Mouse (Mus musculus) MEL (cell line): Measurements from ENCODE around the gene Parva. TPM values are rescaled to one million over a fixed set of nuclear protein-coding genes. Genes with fewer than 3 reads are reported as not detected.

ENCODE experiments used
- DNase-seq: peaks from one replicate; pipeline ENCODE4 v3.0.0; 2011; ENCODE audit warnings: low read depth, low spot score
- H3K27ac ChIP-seq: 2 replicates; pipeline ENCODE4 v1.5.1; 2012; ENCODE audit warnings: low read depth, mild to moderate bottlenecking, control low read depth, low read length, moderate library complexity; ENCODE audit not compliant: control insufficient read depth
- H3K27me3 ChIP-seq, 2 experiments: fragments of 150-350 bp in 1 of 2; sonication (generic) in 1 of 2; 2 replicates each; pipeline ENCODE4 v1.6.1; 2012; ENCODE audit warnings: low read length in 2 of 2, mild to moderate bottlenecking in 2 of 2, improper control_type of control experiment in 1 of 2, moderate library complexity in 1 of 2; ENCODE audit not compliant: insufficient read depth in 2 of 2, control insufficient read depth in 1 of 2
- H3K36me3 ChIP-seq, 2 experiments: 2 replicates each; pipeline ENCODE4 v1.6.1; 2012 to 2014; ENCODE audit warnings: low read length in 2 of 2, improper control_type of control experiment in 1 of 2, inconsistent platforms in 1 of 2, mild to moderate bottlenecking in 1 of 2; ENCODE audit not compliant: insufficient read depth in 2 of 2, control insufficient read depth in 1 of 2
- H3K4me1 ChIP-seq, 2 experiments: fragments of 150-350 bp in 1 of 2; sonication (generic) in 1 of 2; 2 replicates each; pipeline ENCODE4 v1.6.1; 2012; ENCODE audit warnings: low read length in 2 of 2, improper control_type of control experiment in 1 of 2, mild to moderate bottlenecking in 1 of 2; ENCODE audit not compliant: insufficient read depth in 2 of 2, control insufficient read depth in 1 of 2
- H3K4me3 ChIP-seq, 2 experiments: fragments of 150-350 bp in 1 of 2; sonication (generic) in 1 of 2; 2 replicates each; pipeline ENCODE4 v1.5.1; 2012; ENCODE audit warnings: low read depth in 2 of 2, low read length in 2 of 2, mild to moderate bottlenecking in 2 of 2, moderate library complexity in 2 of 2, control low read depth in 1 of 2, improper control_type of control experiment in 1 of 2; ENCODE audit not compliant: control insufficient read depth in 1 of 2, insufficient read depth in 1 of 2
- H3K79me2 ChIP-seq: 2 replicates; pipeline ENCODE4 v1.6.1; 2012; ENCODE audit warnings: mild to moderate bottlenecking, low read length, moderate library complexity; ENCODE audit not compliant: control insufficient read depth, poor library complexity, insufficient read depth
- H3K9ac ChIP-seq: 2 replicates; pipeline ENCODE4 v1.6.1; 2012; ENCODE audit warnings: low read depth, mild to moderate bottlenecking, control low read depth, low read length, moderate library complexity; ENCODE audit not compliant: control insufficient read depth, poor library complexity, severe bottlenecking
- H3K9me3 ChIP-seq: fragments of 150-350 bp; sonication (generic); replicated peaks from 2 replicates; pipeline ENCODE4 v1.6.1; 2012; ENCODE audit warnings: mild to moderate bottlenecking, low read length, improper control_type of control experiment, moderate library complexity; ENCODE audit not compliant: insufficient read depth
- CHD1 ChIP-seq: IDR thresholded peaks from 2 replicates; pipeline ENCODE4 v1.6.1; 2012; ENCODE audit warnings: low read depth, mild to moderate bottlenecking, inconsistent platforms, low read length, improper control_type of control experiment
- CHD2 ChIP-seq: IDR thresholded peaks from 2 replicates; pipeline ENCODE4 v1.6.1; 2011; ENCODE audit warnings: low read length, improper control_type of control experiment
- CTCF ChIP-seq, 3 experiments: IDR thresholded peaks in 2 of 3; conservative IDR thresholded peaks in 1 of 3; 2 replicates each; pipeline ENCODE4 v1.5.1; 2011 to 2012; ENCODE audit warnings: low read length in 3 of 3, low read depth in 2 of 3, mild to moderate bottlenecking in 2 of 3, improper control_type of control experiment in 1 of 3, inconsistent platforms in 1 of 3, mixed read lengths in 1 of 3, moderate library complexity in 1 of 3; ENCODE audit not compliant: control insufficient read depth in 1 of 3, insufficient read depth in 1 of 3, poor library complexity in 1 of 3, severe bottlenecking in 1 of 3
- ELF1 ChIP-seq: IDR thresholded peaks from 2 replicates; pipeline ENCODE4 v1.6.1; 2014; ENCODE audit warnings: low read depth, mild to moderate bottlenecking, inconsistent platforms, low read length, improper control_type of control experiment, moderate library complexity
- EP300 ChIP-seq, 2 experiments: IDR thresholded peaks; 2 replicates each; pipeline ENCODE4 v1.6.1; 2011; ENCODE audit warnings: improper control_type of control experiment in 2 of 2, low read length in 2 of 2, low read depth in 1 of 2, mild to moderate bottlenecking in 1 of 2
- ETS1 ChIP-seq: IDR thresholded peaks from 2 replicates; pipeline ENCODE4 v1.6.1; 2012; ENCODE audit warnings: low read depth, mild to moderate bottlenecking, inconsistent platforms, low read length, improper control_type of control experiment, moderate library complexity
- GATA1 ChIP-seq: IDR thresholded peaks from 2 replicates; pipeline ENCODE4 v1.6.1; 2011; ENCODE audit warnings: low read depth, low read length, improper control_type of control experiment
- HCFC1 ChIP-seq: IDR thresholded peaks from 2 replicates; pipeline ENCODE4 v1.6.1; 2012; ENCODE audit warnings: low read depth, mild to moderate bottlenecking, inconsistent platforms, low read length, improper control_type of control experiment, moderate library complexity
- KAT2A ChIP-seq: conservative IDR thresholded peaks from 2 replicates; pipeline ENCODE4 v1.6.1; 2012; ENCODE audit warnings: low read depth, low read length, improper control_type of control experiment, inconsistent platforms
- MAFK ChIP-seq: IDR thresholded peaks from 2 replicates; pipeline ENCODE4 v1.6.1; 2011; ENCODE audit warnings: low read depth, mild to moderate bottlenecking, low read length, improper control_type of control experiment, borderline replicate concordance
- MAX ChIP-seq: IDR thresholded peaks from 2 replicates; pipeline ENCODE4 v1.6.1; 2011; ENCODE audit warnings: low read length, improper control_type of control experiment
- MXI1 ChIP-seq: IDR thresholded peaks from 2 replicates; pipeline ENCODE4 v1.6.1; 2011; ENCODE audit warnings: mild to moderate bottlenecking, low read depth, low read length, improper control_type of control experiment
- MYB ChIP-seq: IDR thresholded peaks from 2 replicates; pipeline ENCODE4 v1.6.1; 2011; ENCODE audit warnings: mild to moderate bottlenecking, low read depth, low read length, improper control_type of control experiment
- MYC ChIP-seq: IDR thresholded peaks from 2 replicates; pipeline ENCODE4 v1.6.1; 2011; ENCODE audit warnings: low read depth, mild to moderate bottlenecking, low read length, improper control_type of control experiment, moderate library complexity
- NELFE ChIP-seq: IDR thresholded peaks from 2 replicates; pipeline ENCODE4 v1.6.1; 2011; ENCODE audit warnings: low read depth, low read length, improper control_type of control experiment
- POLR2A ChIP-seq, 2 experiments: IDR thresholded peaks; 2 replicates each; pipeline ENCODE4 v1.6.1; 2011 to 2012; ENCODE audit warnings: low read length in 2 of 2, mild to moderate bottlenecking in 2 of 2, control low read depth in 1 of 2, improper control_type of control experiment in 1 of 2, low read depth in 1 of 2, moderate library complexity in 1 of 2; ENCODE audit not compliant: control insufficient read depth in 1 of 2, insufficient read depth in 1 of 2, poor library complexity in 1 of 2
- RAD21 ChIP-seq: IDR thresholded peaks from 2 replicates; pipeline ENCODE4 v1.6.1; 2011; ENCODE audit warnings: mild to moderate bottlenecking, low read depth, low read length, improper control_type of control experiment
- RCOR1 ChIP-seq: IDR thresholded peaks from 2 replicates; pipeline ENCODE4 v1.6.1; 2012; ENCODE audit warnings: low read depth, mild to moderate bottlenecking, inconsistent platforms, low read length, improper control_type of control experiment
- TAL1 ChIP-seq: IDR thresholded peaks from 2 replicates; pipeline ENCODE4 v1.6.1; 2012; ENCODE audit warnings: mild to moderate bottlenecking, inconsistent platforms, low read length, moderate library complexity, mixed read lengths
- UBTF ChIP-seq: IDR thresholded peaks from 2 replicates; pipeline ENCODE4 v1.6.1; 2012; ENCODE audit warnings: low read depth, mild to moderate bottlenecking, inconsistent platforms, low read length, improper control_type of control experiment, moderate library complexity, borderline replicate concordance; ENCODE audit not compliant: insufficient read depth
- USF2 ChIP-seq, 2 experiments: IDR thresholded peaks; 2 replicates each; pipeline ENCODE4 v1.6.1; 2011 to 2012; ENCODE audit warnings: improper control_type of control experiment in 2 of 2, low read length in 2 of 2, borderline replicate concordance in 1 of 2, inconsistent platforms in 1 of 2, low read depth in 1 of 2, mild to moderate bottlenecking in 1 of 2; ENCODE audit not compliant: insufficient read depth in 1 of 2
- ZKSCAN1 ChIP-seq: IDR thresholded peaks from 2 replicates; pipeline ENCODE4 v1.6.1; 2012; ENCODE audit warnings: low read depth, mild to moderate bottlenecking, inconsistent platforms, low read length, improper control_type of control experiment, moderate library complexity
- ZMIZ1 ChIP-seq: IDR thresholded peaks from 2 replicates; pipeline ENCODE4 v1.6.1; 2012; ENCODE audit warnings: low read depth, mild to moderate bottlenecking, inconsistent platforms, low read length, improper control_type of control experiment, moderate library complexity
- polyA plus RNA-seq, 2 experiments: library from polyadenylated mRNA; stranded (reverse) in 1 of 2; unstranded in 1 of 2; fragments of >175 nt in 1 of 2; fragments of >200 nt in 1 of 2; gene quantifications; 2 replicates each; pipeline versions ENCODE4 v1.2.1 to v1.2.4; 2012; ENCODE audit warnings: low replicate concordance in 2 of 2, low read depth in 1 of 2; ENCODE audit not compliant: insufficient read length in 2 of 2, insufficient read depth in 1 of 2, missing spikeins in 1 of 2
- total RNA-seq: library from RNA; depleted of rRNA; stranded (reverse); fragments of 300-350 nt; gene quantifications from 2 replicates; pipeline ENCODE4 v1.2.3, GENCODE M21; 2012

Parva gene
- total and polyA plus RNA-seq, 3 experiments, result not detected

DNA sequence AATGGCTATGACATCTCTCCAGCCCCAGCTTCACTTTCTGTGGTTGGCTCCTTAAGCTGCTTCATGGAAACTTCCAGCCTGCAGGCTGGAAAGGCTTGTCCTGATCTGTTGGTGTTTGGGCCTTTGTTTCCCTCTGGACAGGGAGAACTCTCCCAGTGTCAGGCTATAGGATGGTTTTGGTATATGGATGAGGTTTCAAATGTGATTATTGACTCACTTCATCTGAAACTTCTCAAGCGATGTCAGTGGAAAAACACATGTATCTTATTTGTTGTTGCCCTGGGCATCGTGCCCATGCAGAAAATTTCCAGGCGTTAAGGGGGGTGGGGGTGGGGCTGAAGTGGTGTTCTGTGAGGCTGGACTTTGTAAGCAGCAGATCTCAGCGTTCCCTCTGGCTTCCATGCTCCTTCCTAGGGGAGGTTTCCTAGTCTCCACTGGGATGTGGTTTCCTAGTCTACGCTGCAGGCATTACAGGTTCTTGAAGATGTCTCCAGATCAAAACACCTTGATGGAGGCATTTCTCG lies 155.6 kb downstream of the Parva start:
- Histone ChIP-seq H3K9me3 (no peaks in the 10 kb centered on the region), H3K27me3 (no peaks in the 10 kb centered on the region), H3K4me3 (no peak overlapping the region), H3K79me2 (no peaks in the 10 kb centered on the region), H3K4me1 (no peaks in the 10 kb centered on the region), H3K36me3 (no peaks in the 10 kb centered on the region), H3K9ac (no peak overlapping the region), H3K27ac (no peak overlapping the region)
- DNase-seq, result no peak
- no peak for TF ChIP-seq RAD21
- TF ChIP-seq GATA1, result no peak
- no peak for TF ChIP-seq NELFE
- no peak for TF ChIP-seq MYC
- TF ChIP-seq KAT2A, result no peak
- TF ChIP-seq ELF1, result no peak
- no peak for TF ChIP-seq MXI1
- no peak for TF ChIP-seq ETS1
- TF ChIP-seq ZMIZ1, result no peak
- no peak for TF ChIP-seq CTCF (IDR thresholded peaks at IDR 0.05 in 2 of 3, conservative IDR thresholded peaks at IDR 0.05 in 1 of 3; ENCODE audit: control insufficient read depth in 1 of 3, insufficient read depth in 1 of 3, low read depth in 2 of 3, low read length in 3 of 3, poor library complexity in 1 of 3, severe bottlenecking in 1 of 3)
- TF ChIP-seq MAX, result no peak
- no peak for TF ChIP-seq CHD2
- no peak for TF ChIP-seq HCFC1
- TF ChIP-seq EP300 (IDR thresholded peaks at IDR 0.05; ENCODE audit: low read depth in 1 of 2, low read length in 2 of 2), result no peak
- TF ChIP-seq MYB, result no peak
- no peak for TF ChIP-seq UBTF
- no peak for TF ChIP-seq USF2 (IDR thresholded peaks at IDR 0.05; ENCODE audit: borderline replicate concordance in 1 of 2, insufficient read depth in 1 of 2, low read depth in 1 of 2, low read length in 2 of 2)

DNA sequence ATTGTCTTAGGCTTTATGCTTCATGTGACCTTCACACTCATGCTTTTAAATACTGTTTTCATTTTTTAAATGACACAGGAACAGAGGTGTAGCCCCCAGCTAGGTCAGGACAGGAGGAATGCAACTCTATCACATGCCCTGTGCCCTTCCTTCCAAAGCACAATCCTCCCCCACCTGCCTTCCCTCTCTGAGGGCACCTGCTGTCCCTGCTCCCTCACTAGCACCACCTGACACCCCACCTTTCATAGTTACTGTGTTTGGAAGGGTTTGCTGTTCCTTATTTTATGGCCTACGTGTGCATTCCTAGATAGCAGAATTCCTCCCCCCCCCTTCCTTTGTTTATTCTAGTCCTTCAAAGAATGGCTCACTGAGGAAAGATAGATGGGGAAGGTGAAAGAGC lies 160.1 kb downstream of the Parva start:
- Histone ChIP-seq H3K9ac (no peak overlapping the region), H3K27ac (no peak overlapping the region), H3K4me3 (no peak overlapping the region), H3K9me3 (no peaks in the 10 kb centered on the region), H3K4me1 (no peaks in the 10 kb centered on the region), H3K79me2 (no peaks in the 10 kb centered on the region), H3K27me3 (no peaks in the 10 kb centered on the region), H3K36me3 (no peaks in the 10 kb centered on the region)
- TF ChIP-seq ZKSCAN1, result no peak
- TF ChIP-seq MAFK, result no peak
- TF ChIP-seq CHD1, result no peak
- TF ChIP-seq UBTF, result no peak
- no peak for TF ChIP-seq RCOR1
- no peak for TF ChIP-seq POLR2A (IDR thresholded peaks at IDR 0.05; ENCODE audit: control insufficient read depth in 1 of 2, insufficient read depth in 1 of 2, low read depth in 1 of 2, low read length in 2 of 2, poor library complexity in 1 of 2)
- TF ChIP-seq ETS1, result no peak
- TF ChIP-seq TAL1, result no peak
- no peak for DNase-seq
